In the genomic region with DNA sequence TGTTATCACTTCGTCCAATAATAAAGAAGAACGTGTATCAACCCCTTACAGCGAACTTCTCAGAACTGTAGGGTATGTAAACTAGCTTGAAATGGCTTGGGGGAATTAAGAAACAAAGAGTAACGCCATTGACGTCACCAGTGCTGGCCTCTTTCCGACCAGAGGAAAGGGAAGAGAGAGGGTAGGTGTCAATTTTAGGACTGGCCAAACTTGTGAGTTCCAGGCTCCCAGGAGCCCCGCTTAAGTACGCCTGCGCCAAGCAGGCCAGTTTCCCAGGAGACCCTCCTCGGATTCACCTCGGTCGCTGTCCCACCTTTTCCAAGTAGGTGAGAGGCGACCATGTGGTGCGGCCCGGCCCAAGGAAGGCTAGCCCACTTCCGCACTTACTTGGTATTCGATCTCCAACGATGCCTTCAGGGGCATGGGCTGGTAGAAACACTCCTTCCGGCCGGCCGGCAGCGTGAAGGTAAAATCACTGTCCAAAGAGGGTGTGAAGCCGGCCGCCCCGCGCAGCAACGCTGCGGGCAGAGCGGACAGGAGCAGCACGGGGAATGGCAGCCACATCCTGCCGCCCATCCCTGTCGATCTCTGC, we compare ENCODE assay signal across 8 mouse cellular contexts. TPM values are rescaled to one million over a fixed set of nuclear protein-coding genes. Genes with fewer than 3 reads are reported as not detected.
DNase-seq lines count a peak whose midpoint lies in the region; ATAC-seq and TF ChIP-seq lines count a peak whose summit lies in the region.

No protein-coding gene starts in this region.

- TF ChIP-seq CTCF in ES-Bruce4 (IDR thresholded peaks at IDR 0.05; ENCODE audit: low read depth, low read length): no peak
- no peak for TF ChIP-seq CTCF in cortical plate, adult 2 months (IDR thresholded peaks at IDR 0.05; ENCODE audit: extremely low read depth, insufficient read depth, low read length)
- TF ChIP-seq CTCF in stomach, postnatal 0 days (IDR thresholded peaks at IDR 0.05; ENCODE audit: low read depth): no peak

- ATAC-seq in stomach, postnatal 0 days (ENCODE audit: low FRiP score, low TSS enrichment): peak; percentile 48

- H3K4me3 ChIP-seq in ES-Bruce4 (ENCODE audit: low read depth, low read length): peak overlapping the region; percentile 89
- H3K4me3 ChIP-seq in cortical plate, adult 2 months (ENCODE audit: insufficient read depth, low read length): peak overlapping the region; percentile 76
- peak overlapping the region; percentile 69 for H3K4me3 ChIP-seq in heart, embryonic 10.5 days
- H3K4me3 ChIP-seq in megakaryocyte, embryonic 14.5 days (replicated peaks): peak overlapping the region; percentile 99
- H3K4me3 ChIP-seq in stomach, postnatal 0 days (ENCODE audit: low read depth, low read length): peak overlapping the region; percentile 80

- H3K4me1 ChIP-seq in ES-Bruce4 (ENCODE audit: control insufficient read depth, insufficient read depth, low read length): no peaks in the 10 kb centered on the region
- H3K4me1 ChIP-seq in cortical plate, adult 2 months (ENCODE audit: control insufficient read depth, insufficient read depth, low read length): no peaks in the 10 kb centered on the region
- 0 out of 2 replicates have a peak, but pooled peaks cover 7% of the 10 kb centered on the region for H3K4me1 ChIP-seq in heart, embryonic 10.5 days
- H3K4me1 ChIP-seq in megakaryocyte, embryonic 14.5 days: peaks cover 23% of the 10 kb centered on the region
- H3K4me1 ChIP-seq in stomach, postnatal 0 days (replicated peaks; ENCODE audit: control insufficient read depth, insufficient read depth): no peaks in the 10 kb centered on the region

- peak overlapping the region; percentile 82 for H3K9ac ChIP-seq in ES-Bruce4 (ENCODE audit: low read depth, poor library complexity, severe bottlenecking)
- H3K9ac ChIP-seq in stomach, postnatal 0 days (ENCODE audit: low read length): peak overlapping the region; percentile 88

- no peaks in the 10 kb centered on the region for H3K9me3 ChIP-seq in ES-Bruce4 (replicated peaks; ENCODE audit: control insufficient read depth, insufficient read depth, low read length, poor library complexity, severe bottlenecking)
- no peaks in the 10 kb centered on the region for H3K9me3 ChIP-seq in heart, embryonic 10.5 days
- no peaks in the 10 kb centered on the region for H3K9me3 ChIP-seq in megakaryocyte, embryonic 14.5 days
- H3K9me3 ChIP-seq in stomach, postnatal 0 days (ENCODE audit: control insufficient read depth, low read length): no peaks in the 10 kb centered on the region

- H3K36me3 ChIP-seq in ES-Bruce4 (ENCODE audit: control insufficient read depth, insufficient read depth, low read length, poor library complexity, severe bottlenecking): peaks cover 14% of the 10 kb centered on the region
- H3K36me3 ChIP-seq in heart, embryonic 10.5 days: peaks cover 17% of the 10 kb centered on the region
- H3K36me3 ChIP-seq in megakaryocyte, embryonic 14.5 days (replicated peaks; ENCODE audit: low read length): peaks cover 30% of the 10 kb centered on the region
- no peaks in the 10 kb centered on the region; the same call in 1 of the 2 replicates for H3K36me3 ChIP-seq in stomach, postnatal 0 days (ENCODE audit: control insufficient read depth, insufficient read depth, low read length)

- peak overlapping the region; percentile 87 for H3K4me2 ChIP-seq in stomach, postnatal 0 days (replicated peaks; ENCODE audit: low read depth)

- peak; percentile 85 for DNase-seq in A20 (ENCODE audit: low read depth, low spot score)
- DNase-seq in heart, embryonic 10.5 days (ENCODE audit: low spot score): no peak
- peak; percentile 58 for DNase-seq in kidney, postnatal 10 days
- peak; percentile 58 for DNase-seq in stomach, postnatal 0 days (ENCODE audit: low spot score)
- no peak for DNase-seq in layer of hippocampus, adult 9-11 months

- under 1% methylated on average over 32 of the region's 32 CpGs for WGBS in heart, embryonic 10.5 days
- under 1% methylated on average over 32 of the region's 32 CpGs for WGBS in stomach, postnatal 0 days

- no peak for TF ChIP-seq POLR2A in ES-Bruce4 (IDR thresholded peaks at IDR 0.05; ENCODE audit: insufficient read depth, low read length)
- no peak for TF ChIP-seq POLR2A in cortical plate, adult 2 months (IDR thresholded peaks at IDR 0.05; ENCODE audit: extremely low read depth, insufficient read depth, low read length)

- no peaks in the 10 kb centered on the region for H3K27me3 ChIP-seq in ES-Bruce4 (ENCODE audit: control insufficient read depth, insufficient read depth, low read length, poor library complexity, severe bottlenecking)
- H3K27me3 ChIP-seq in heart, embryonic 10.5 days (ENCODE audit: insufficient read depth, poor library complexity, severe bottlenecking): no peaks in the 10 kb centered on the region
- no peaks in the 10 kb centered on the region for H3K27me3 ChIP-seq in megakaryocyte, embryonic 14.5 days (replicated peaks)
- no peaks in the 10 kb centered on the region for H3K27me3 ChIP-seq in stomach, postnatal 0 days (ENCODE audit: control insufficient read depth, insufficient read depth, low read length)

- 0 out of 2 replicates have a peak, but pooled peaks have one; percentile 15 for TF ChIP-seq EP300 in ES-Bruce4 (IDR thresholded peaks at IDR 0.05; ENCODE audit: insufficient read depth, low read depth, low read length)
- no peak for TF ChIP-seq EP300 in stomach, postnatal 0 days (optimal IDR thresholded peaks at IDR 0.05)

- peak overlapping the region; percentile 59 for H3K27ac ChIP-seq in ES-Bruce4 (ENCODE audit: insufficient read depth, low read length)
- H3K27ac ChIP-seq in cortical plate, adult 2 months (ENCODE audit: insufficient read depth, low read length): no peak overlapping the region
- peak overlapping the region; percentile 88 for H3K27ac ChIP-seq in heart, embryonic 10.5 days
- peak overlapping the region; percentile 98 for H3K27ac ChIP-seq in stomach, postnatal 0 days (replicated peaks)

RNA-seq across cellular contexts. Expression of a gene that starts 0.5 kb away (rescaled TPM):
- 34.3 and 37.0 TPM in 2 replicates for polyA plus RNA-seq in ES-Bruce4 (2011; ENCODE audit: insufficient read depth, insufficient read length, low read depth, missing spikeins)
- polyA plus RNA-seq in cortical plate, adult 2 months (2012; rRNA removed): 19.0 and 21.2 TPM in 2 replicates
- polyA plus RNA-seq in heart, embryonic 10.5 days (2016; fragmentation: Nextera tagmentation; extraction: Ambion mirVana): 28.7 and 33.8 TPM in 2 replicates
- 18.5 and 35.6 TPM in 2 replicates for polyA plus RNA-seq in megakaryocyte, embryonic 14.5 days (2012; ENCODE audit: insufficient read depth, low replicate concordance)
- polyA plus RNA-seq in stomach, postnatal 0 days (2015; fragmentation: Nextera tagmentation; extraction: Ambion mirVana): 51.6 and 58.5 TPM in 2 replicates

RNA-seq across cellular contexts. Expression of a gene that starts 0.7 kb away (rescaled TPM):
- 45.3 and 50.2 TPM in 2 replicates for polyA plus RNA-seq in ES-Bruce4 (2011; ENCODE audit: insufficient read depth, insufficient read length, low read depth, missing spikeins)
- 0.44 and 0.61 TPM in 2 replicates for polyA plus RNA-seq in cortical plate, adult 2 months (2012; rRNA removed)
- polyA plus RNA-seq in heart, embryonic 10.5 days (2016; fragmentation: Nextera tagmentation; extraction: Ambion mirVana): 5.1 and 9.8 TPM in 2 replicates
- polyA plus RNA-seq in megakaryocyte, embryonic 14.5 days (2012; ENCODE audit: insufficient read depth, low replicate concordance): 0.30 TPM in 1 of 2 replicates, not detected in the other
- 2.5 and 2.7 TPM in 2 replicates for polyA plus RNA-seq in stomach, postnatal 0 days (2015; fragmentation: Nextera tagmentation; extraction: Ambion mirVana)

Comparison
In these comparisons a context has a peak if more than half of its experiments do, and no peak if none do; other contexts are left out.
1. DNase-seq: peak in A20 (single experiment), kidney, postnatal 10 days (single experiment) and stomach, postnatal 0 days (single experiment); none in heart, embryonic 10.5 days (single experiment) and layer of hippocampus, adult 9-11 months (single experiment).
2. Peak in every context shown above with its lines, with median percentiles within 50 percentile points of each other: H3K4me3 ChIP-seq.